Mouse (Mus musculus) hindbrain, embryonic 10.5 days (tissue): ENCODE results near the gene Kansl2. TPM values are rescaled to one million over a fixed set of nuclear protein-coding genes. Genes with fewer than 3 reads are reported as not detected.

ENCODE experiments used
- DNase-seq: peaks from one replicate; pipeline ENCODE4 v3.0.0-alpha.2; 2017; ENCODE audit warnings: low spot score
- H3K27ac ChIP-seq: fragments of 300-500 bp; sonication (generic); 2 replicates; pipeline ENCODE4 v1.5.1; 2016; ENCODE audit warnings: mild to moderate bottlenecking, moderate library complexity
- H3K27me3 ChIP-seq: fragments of 300-500 bp; sonication (generic); 2 replicates; pipeline ENCODE4 v1.6.1; 2016; ENCODE audit warnings: mild to moderate bottlenecking; ENCODE audit not compliant: poor library complexity, insufficient read depth, severe bottlenecking
- H3K36me3 ChIP-seq: fragments of 300-500 bp; sonication (generic); 2 replicates; pipeline ENCODE4 v1.6.1; 2016; ENCODE audit warnings: mild to moderate bottlenecking, moderate library complexity
- H3K4me1 ChIP-seq: fragments of 300-500 bp; sonication (generic); replicated peaks from 2 replicates; pipeline ENCODE4 v1.6.1; 2016; ENCODE audit warnings: mild to moderate bottlenecking
- H3K4me3 ChIP-seq: fragments of 300-500 bp; sonication (generic); 2 replicates; pipeline ENCODE4 v1.5.1; 2016; ENCODE audit warnings: mild to moderate bottlenecking, moderate library complexity
- H3K9me3 ChIP-seq: fragments of 300-500 bp; sonication (generic); 2 replicates; pipeline ENCODE4 v1.6.1; 2016; ENCODE audit warnings: mild to moderate bottlenecking, moderate library complexity
- WGBS: fragments of 180-500 bp; shearing (Covaris S2); methylation state at CpG from one replicate; pipeline ENCODE4 v1.1.7; 2016; 5-methylcytosine and 5-hydroxymethylcytosine counted together
- polyA plus RNA-seq: library from polyadenylated mRNA; unstranded; fragments of >200 nt; fragmentation: Nextera tagmentation; extraction: Ambion mirVana; gene quantifications from 2 replicates; pipeline ENCODE4 v1.2.1, GENCODE M21; 2016

The Kansl2 gene
- polyA plus RNA-seq, 1 experiment from 2014 or later: 151 TPM

- Histone ChIP-seq H3K4me1 (peaks cover 18% of the 10 kb centered on the region), H3K36me3 (no peaks in the 10 kb centered on the region), H3K9me3 (no peaks in the 10 kb centered on the region), H3K4me3 (no peak overlapping the region), H3K27me3 (no peaks in the 10 kb centered on the region; the same call in 1 of the 2 replicates), H3K27ac (no peak overlapping the region)
- DNase-seq: no peak
- WGBS: 87% methylated on average over 6 of the region's 6 CpGs
These were observed 26.7 kb downstream of the Kansl2 start for GRCm38 (mm10) chr15:98507321-98507720.

DNA sequence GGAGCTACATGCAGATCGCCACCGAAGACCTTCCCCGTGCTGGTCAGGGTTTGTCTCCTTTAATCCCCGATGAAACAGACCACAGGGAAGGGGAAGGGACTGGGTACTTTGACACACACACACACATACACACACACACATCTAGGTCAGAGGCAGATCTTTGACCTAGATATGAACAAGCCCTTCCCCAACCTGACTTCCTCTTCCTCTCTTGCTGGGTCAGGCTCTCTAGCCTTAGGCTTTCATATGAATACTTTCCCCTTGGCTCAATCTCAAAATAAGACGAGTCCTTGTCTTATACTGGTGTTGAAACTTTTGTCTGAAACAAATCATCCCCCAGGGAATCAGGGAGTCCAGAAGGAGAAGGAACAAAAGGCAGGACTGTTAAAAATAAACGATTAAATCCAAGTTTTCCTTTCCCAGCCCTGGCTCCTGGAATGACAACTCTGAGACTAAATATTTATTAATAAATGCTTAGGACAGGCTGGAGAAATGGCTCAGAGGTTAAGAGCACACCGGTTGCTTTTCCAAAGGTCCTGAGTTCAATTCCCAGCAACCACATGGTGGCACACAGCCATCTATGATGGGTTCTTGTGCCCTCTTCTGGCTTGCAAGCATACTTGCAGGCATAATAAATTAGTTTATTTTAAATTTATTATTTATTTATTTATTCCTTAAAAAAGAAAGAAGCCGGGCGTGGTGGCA lies 27.7 kb downstream of the Kansl2 start:
- WGBS: 87% methylated on average over 9 of the region's 9 CpGs
- H3K27me3 ChIP-seq: no peaks in the 10 kb centered on the region; the same call in 1 of the 2 replicates

DNA sequence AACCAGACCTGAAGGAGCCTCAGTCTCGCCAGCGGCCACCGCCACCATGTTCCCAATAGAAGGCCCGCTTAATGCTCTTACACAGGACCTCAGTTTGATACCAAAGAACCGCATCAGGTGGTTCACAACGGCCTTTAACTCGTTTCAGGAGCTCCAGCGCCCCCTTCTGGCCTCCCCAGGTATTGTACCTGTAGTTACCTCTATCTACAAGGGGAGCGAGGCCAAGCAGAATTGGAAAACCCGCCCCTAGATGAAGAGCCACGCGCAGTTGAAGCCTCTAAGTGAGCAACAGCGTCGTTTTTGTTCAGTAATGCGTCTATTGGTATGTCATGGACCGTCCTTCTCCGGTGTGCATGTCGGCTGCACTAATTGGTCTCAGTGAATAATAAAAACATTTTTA lies 29.6 kb downstream of the Kansl2 start:
- Histone ChIP-seq H3K4me3 (no peak overlapping the region; the same call in 1 of the 2 replicates), H3K27me3 (no peaks in the 10 kb centered on the region; the same call in 1 of the 2 replicates), H3K27ac (no peak overlapping the region), H3K4me1 (peaks cover 6% of the 10 kb centered on the region), H3K9me3 (no peaks in the 10 kb centered on the region), H3K36me3 (no peaks in the 10 kb centered on the region)
- DNase-seq: peak; percentile 80
- 17% methylated on average over 18 of the region's 18 CpGs for WGBS

More for the DNA sequence above, 27.7 kb downstream of the Kansl2 start:
- no peak overlapping the region for H3K4me3 ChIP-seq
- peaks cover 16% of the 10 kb centered on the region for H3K4me1 ChIP-seq
- no peaks in the 10 kb centered on the region for H3K36me3 ChIP-seq
- H3K9me3 ChIP-seq: no peaks in the 10 kb centered on the region
- no peak overlapping the region for H3K27ac ChIP-seq
- no peak for DNase-seq

GRCm38 (mm10) chr15:98503317-98503716 lies 30.7 kb downstream of the Kansl2 start:
- Histone ChIP-seq H3K4me3 (no peak overlapping the region), H3K4me1 (peaks cover 6% of the 10 kb centered on the region), H3K27me3 (no peaks in the 10 kb centered on the region; the same call in 1 of the 2 replicates), H3K9me3 (no peaks in the 10 kb centered on the region), H3K36me3 (no peaks in the 10 kb centered on the region), H3K27ac (no peak overlapping the region)
- no peak for DNase-seq
- WGBS: 82% methylated on average over 3 of the region's 3 CpGs

DNA sequence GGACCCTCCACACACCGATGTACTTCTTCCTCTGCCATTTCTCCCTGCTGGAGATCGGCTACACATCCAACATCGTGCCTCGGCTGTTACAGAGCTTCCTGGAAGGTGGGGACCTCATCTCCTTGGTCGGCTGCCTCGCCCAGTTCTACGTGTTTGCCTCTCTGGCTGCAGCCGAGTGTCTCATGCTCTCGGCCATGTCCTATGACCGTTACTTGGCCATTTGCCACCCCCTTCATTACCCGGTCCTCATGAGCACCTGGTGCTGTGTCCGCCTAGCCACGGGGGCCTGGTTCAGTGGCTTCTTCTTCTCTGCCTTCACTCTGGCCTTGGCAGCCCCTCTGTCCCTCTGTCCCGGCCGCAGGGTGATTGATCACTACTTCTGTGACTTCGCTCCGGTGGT lies 36.4 kb downstream of the Kansl2 start:
- 92% methylated on average over 17 of the region's 17 CpGs for WGBS

DNA sequence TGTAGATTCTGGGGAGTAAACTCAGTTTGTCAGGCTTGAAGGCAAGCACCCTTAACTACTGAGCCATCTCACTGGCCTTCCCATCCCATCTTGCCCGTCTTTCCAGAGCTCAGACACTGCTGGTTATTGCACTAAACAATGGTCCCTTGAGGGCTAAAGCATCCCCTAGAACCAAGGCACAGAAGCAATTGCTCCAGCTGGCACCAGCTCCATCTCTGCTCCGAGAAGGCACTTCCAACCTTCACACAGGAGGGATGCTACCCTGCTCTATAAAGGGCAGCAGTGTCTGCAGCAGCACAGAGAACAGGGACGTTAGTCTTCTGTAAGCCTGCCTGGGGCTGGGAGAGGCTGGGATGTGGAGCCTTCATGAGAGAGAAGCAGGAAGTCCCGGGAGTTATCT lies 42.0 kb downstream of the Kansl2 start, which contains the start of gene Olfr279:
Olfr279 (plus strand) TSS at position 301 of the 400 bp plus-strand sequence.
- H3K27me3 ChIP-seq: no peaks in the 10 kb centered on the region
- no peaks in the 10 kb centered on the region for H3K4me1 ChIP-seq
- DNase-seq: no peak
- 67% methylated on average over 4 of the region's 4 CpGs for WGBS
- no peak within 1 kb of the TSS for H3K27ac ChIP-seq
- H3K4me3 ChIP-seq: no peak within 1 kb of the TSS
- 0 out of 2 replicates have a peak, but pooled peaks cover 2% of the 10 kb centered on the region for H3K9me3 ChIP-seq
- H3K36me3 ChIP-seq: no peaks in the 10 kb centered on the region

More for the DNA sequence above, 36.4 kb downstream of the Kansl2 start:
- H3K36me3 ChIP-seq: no peaks in the 10 kb centered on the region
- H3K27me3 ChIP-seq: no peaks in the 10 kb centered on the region
- H3K9me3 ChIP-seq: no peaks in the 10 kb centered on the region
- no peaks in the 10 kb centered on the region for H3K4me1 ChIP-seq
- H3K4me3 ChIP-seq: no peak overlapping the region
- H3K27ac ChIP-seq: no peak overlapping the region
- DNase-seq: no peak

DNA sequence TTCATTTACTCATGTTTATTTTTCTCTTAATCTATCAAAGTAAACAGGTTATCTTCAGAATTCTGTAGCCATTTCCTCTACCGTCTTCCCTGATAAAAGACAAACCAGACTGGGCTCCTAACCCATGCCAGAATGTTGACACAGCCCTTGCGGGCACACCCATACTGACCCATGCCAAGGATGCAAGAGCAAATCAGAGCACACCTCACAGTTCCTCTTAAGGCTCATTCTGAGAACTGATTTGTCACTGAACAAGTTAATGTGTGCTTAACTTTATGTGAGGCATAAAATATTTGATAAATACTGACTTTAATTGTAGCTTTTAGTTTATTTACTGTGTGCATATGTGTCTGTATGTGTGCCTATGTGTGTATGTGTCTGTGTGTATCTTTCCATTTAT lies 42.7 kb downstream of the Kansl2 start:
- Histone ChIP-seq H3K4me3 (no peak overlapping the region), H3K9me3 (0 out of 2 replicates have a peak, but pooled peaks cover 2% of the 10 kb centered on the region), H3K27me3 (no peaks in the 10 kb centered on the region), H3K4me1 (no peaks in the 10 kb centered on the region), H3K27ac (no peak overlapping the region), H3K36me3 (no peaks in the 10 kb centered on the region)
- WGBS: 87% methylated on average over 2 of the region's 2 CpGs
- DNase-seq: no peak

DNA sequence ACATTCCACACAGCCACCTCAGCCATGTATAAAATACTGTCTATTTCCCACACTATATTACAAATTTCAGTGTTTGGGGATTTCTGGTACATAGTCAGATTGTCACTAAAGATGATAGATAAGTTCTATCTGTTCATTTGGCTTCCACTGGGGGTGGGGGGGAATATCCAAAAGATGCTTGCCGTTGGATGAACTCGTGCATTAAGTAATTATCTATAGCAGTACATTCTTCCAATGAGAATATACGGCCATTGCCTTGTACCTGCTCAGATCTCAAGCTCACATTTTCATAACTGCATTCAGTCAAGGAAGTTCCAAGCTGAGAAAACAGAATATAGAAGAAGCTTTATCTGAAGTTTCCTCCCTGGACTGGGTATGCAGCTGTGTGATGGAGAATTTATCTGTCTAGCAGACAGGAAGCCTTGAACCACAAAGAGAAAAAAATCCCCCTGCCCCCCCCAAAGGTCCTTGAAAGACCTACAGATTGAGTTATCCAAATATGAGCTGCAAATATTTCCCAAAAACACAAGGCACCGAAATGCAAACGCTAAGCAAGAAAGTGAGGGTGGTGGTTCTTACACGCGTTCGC lies 47.5 kb downstream of the Kansl2 start:
- WGBS: 96% methylated on average over 8 of the region's 8 CpGs

GRCm38 (mm10) chr15:98483907-98484886 lies 49.9 kb downstream of the Kansl2 start:
- Histone ChIP-seq H3K27ac (no peak overlapping the region), H3K9me3 (0 out of 2 replicates have a peak, but pooled peaks cover 2% of the 10 kb centered on the region), H3K4me3 (no peak overlapping the region), H3K4me1 (no peaks in the 10 kb centered on the region), H3K36me3 (no peaks in the 10 kb centered on the region), H3K27me3 (no peaks in the 10 kb centered on the region)
- DNase-seq: no peak
- WGBS: 77% methylated on average over 18 of the region's 18 CpGs

More for the DNA sequence above, 47.5 kb downstream of the Kansl2 start:
- Histone ChIP-seq H3K27ac (no peak overlapping the region), H3K4me3 (no peak overlapping the region), H3K36me3 (no peaks in the 10 kb centered on the region), H3K9me3 (0 out of 2 replicates have a peak, but pooled peaks cover 2% of the 10 kb centered on the region), H3K4me1 (no peaks in the 10 kb centered on the region), H3K27me3 (no peaks in the 10 kb centered on the region)
- no peak for DNase-seq

- no peak for DNase-seq
These were observed 51.4 kb downstream of the Kansl2 start, which contains the start of gene Lalba for GRCm38 (mm10) chr15:98482701-98483100. Gene Lalba (minus strand): TSS chr15:98482721.

GRCm38 (mm10) chr15:98479568-98480102 lies 54.4 kb downstream of the Kansl2 start:
- Histone ChIP-seq H3K27me3 (no peaks in the 10 kb centered on the region), H3K36me3 (no peaks in the 10 kb centered on the region), H3K9me3 (no peaks in the 10 kb centered on the region), H3K27ac (no peak overlapping the region), H3K4me3 (no peak overlapping the region), H3K4me1 (no peaks in the 10 kb centered on the region)
- no peak for DNase-seq
- WGBS: 78% methylated on average over 7 of the region's 7 CpGs

More at GRCm38 (mm10) chr15:98482701-98483100, 51.4 kb downstream of the Kansl2 start, which contains the start of gene Lalba:
- Histone ChIP-seq H3K4me3 (no peak within 1 kb of the TSS), H3K9me3 (no peaks in the 10 kb centered on the region), H3K4me1 (no peaks in the 10 kb centered on the region), H3K27ac (no peak within 1 kb of the TSS), H3K27me3 (no peaks in the 10 kb centered on the region), H3K36me3 (no peaks in the 10 kb centered on the region)
- 63% methylated on average over 3 of the region's 3 CpGs for WGBS

GRCm38 (mm10) chr15:98476281-98476680 lies 57.8 kb downstream of the Kansl2 start:
- WGBS: 81% methylated on average over 5 of the region's 5 CpGs
- Histone ChIP-seq H3K4me3 (no peak overlapping the region), H3K27me3 (no peaks in the 10 kb centered on the region), H3K9me3 (no peaks in the 10 kb centered on the region), H3K27ac (no peak overlapping the region), H3K4me1 (no peaks in the 10 kb centered on the region), H3K36me3 (no peaks in the 10 kb centered on the region)
- DNase-seq: no peak
